Mouse (Mus musculus): ENCODE measurements around the gene Tssk3. TPM values are rescaled to one million over a fixed set of nuclear protein-coding genes. Genes with fewer than 3 reads are reported as not detected.

Tssk3 gene
- polyA plus RNA-seq, 1 experiment from 2014 or later = not detected

DNA sequence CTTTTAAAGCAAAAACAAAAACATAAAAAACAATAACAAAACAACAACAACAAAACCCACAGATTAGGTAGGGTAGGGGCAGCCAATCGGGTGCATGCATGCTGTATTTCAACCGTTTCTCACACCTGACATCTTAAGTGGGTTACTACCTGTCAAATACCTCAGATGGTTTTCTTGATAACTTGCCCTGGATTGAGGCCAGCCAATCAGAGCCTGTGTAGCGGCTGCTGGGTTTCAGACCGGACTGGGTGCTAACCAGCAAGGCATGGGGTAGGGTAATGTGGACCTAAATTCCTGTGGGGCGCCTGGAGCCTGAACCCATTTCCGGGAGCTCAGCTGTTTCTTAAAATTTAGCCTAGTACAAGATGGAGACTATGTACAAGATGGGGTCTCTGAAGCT, 49.7 kb downstream of the Tssk3 start:
- H3K4me3 ChIP-seq (replicated peaks; ENCODE audit: low read length) = peak overlapping the region; percentile 41; the same call in 1 of the 2 replicates
- no peaks in the 10 kb centered on the region for H3K4me1 ChIP-seq (ENCODE audit: control insufficient read depth, insufficient read depth, low read length)
- no peaks in the 10 kb centered on the region for H3K9me3 ChIP-seq (replicated peaks; ENCODE audit: control insufficient read depth, low read length)
- H3K9ac ChIP-seq (ENCODE audit: low read length) = no peak overlapping the region
- H3K36me3 ChIP-seq (ENCODE audit: control insufficient read depth, insufficient read depth, low read length) = no peaks in the 10 kb centered on the region
- H3K27me3 ChIP-seq (ENCODE audit: control insufficient read depth, insufficient read depth, low read length) = 0 out of 2 replicates have a peak, but pooled peaks cover 7% of the 10 kb centered on the region
- H3K4me2 ChIP-seq (ENCODE audit: low read depth, low read length) = peak overlapping the region; percentile 55
- WGBS = 29% methylated on average over 6 of the region's 6 CpGs
- ATAC-seq (ENCODE audit: insufficient read depth, low FRiP score) = no peak
- H3K27ac ChIP-seq (ENCODE audit: low read length) = no peak overlapping the region

DNA sequence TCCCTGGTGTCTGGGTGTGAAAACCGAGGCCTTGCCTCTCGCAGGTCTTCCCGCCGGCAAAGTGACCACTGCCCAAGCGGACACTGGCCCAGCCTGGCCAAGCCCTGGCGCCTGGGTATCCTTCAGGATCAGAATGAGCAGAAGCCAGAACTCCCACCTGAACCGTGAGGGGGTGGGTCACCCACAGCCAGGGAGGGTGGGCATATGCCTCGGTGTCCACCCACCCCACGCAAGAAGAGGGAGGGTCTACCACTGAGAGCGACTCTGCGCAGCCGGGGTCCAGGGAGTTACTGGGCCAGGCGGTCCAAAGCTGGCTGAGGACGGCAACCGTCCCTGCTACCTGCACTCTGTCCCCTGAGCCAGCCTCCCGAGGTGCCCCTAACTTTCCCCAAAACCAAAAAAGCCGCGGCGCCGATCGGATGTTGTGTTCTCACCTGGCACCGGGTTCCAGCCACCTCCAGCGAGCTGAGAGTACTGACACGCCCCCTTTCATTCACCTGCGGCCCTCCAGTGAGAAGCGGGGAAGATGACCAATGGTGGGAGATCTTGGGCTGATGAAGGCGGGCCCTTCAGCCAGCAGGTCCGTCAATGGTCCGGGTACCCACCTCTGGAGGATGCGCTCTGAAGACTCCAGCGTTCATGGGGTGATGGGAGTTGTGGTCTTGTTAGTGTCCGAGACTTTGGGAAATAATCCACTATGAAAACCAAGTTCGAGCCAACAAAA, 50.3 kb downstream of the Tssk3 start, which contains the start of gene Zbtb8b:
Gene Zbtb8b, minus strand, starts transcription at position 514 of the 724 bp plus-strand sequence.
- Histone ChIP-seq H3K27me3 (ENCODE audit: control insufficient read depth, insufficient read depth, low read length) (0 out of 2 replicates have a peak, but pooled peaks cover 7% of the 10 kb centered on the region), H3K4me3 (replicated peaks; ENCODE audit: low read length) (peak within 1 kb of the TSS; percentile 41), H3K36me3 (ENCODE audit: control insufficient read depth, insufficient read depth, low read length) (no peaks in the 10 kb centered on the region), H3K9ac (ENCODE audit: low read length) (peak within 1 kb of the TSS; percentile 51), H3K9me3 (replicated peaks; ENCODE audit: control insufficient read depth, low read length) (no peaks in the 10 kb centered on the region), H3K27ac (ENCODE audit: low read length) (no peak within 1 kb of the TSS), H3K4me2 (ENCODE audit: low read depth, low read length) (peak within 1 kb of the TSS; percentile 55), H3K4me1 (ENCODE audit: control insufficient read depth, insufficient read depth, low read length) (no peaks in the 10 kb centered on the region)
- peak; percentile 93 for ATAC-seq (ENCODE audit: insufficient read depth, low FRiP score)
- 1% methylated on average over 33 of the region's 33 CpGs for WGBS

Other genes with a start within 250 kb of the Tssk3 start
- 8.2 and 8.5 TPM in 2 replicates for gene C77080, start 229.6 kb downstream of the Tssk3 start, polyA plus RNA-seq (2015; fragmentation: Nextera tagmentation; extraction: Ambion mirVana)
- gene Sync, start 203.4 kb downstream of the Tssk3 start, polyA plus RNA-seq (2015; fragmentation: Nextera tagmentation; extraction: Ambion mirVana) = 3.0 and 3.9 TPM in 2 replicates
- 287 and 291 TPM in 2 replicates for gene Rbbp4, start 155.7 kb downstream of the Tssk3 start, polyA plus RNA-seq (2015; fragmentation: Nextera tagmentation; extraction: Ambion mirVana)
- gene Zbtb8os, start 155.3 kb downstream of the Tssk3 start, polyA plus RNA-seq (2015; fragmentation: Nextera tagmentation; extraction: Ambion mirVana) = 44.4 and 46.6 TPM in 2 replicates
- gene Zbtb8a, start 112.9 kb downstream of the Tssk3 start, polyA plus RNA-seq (2015; fragmentation: Nextera tagmentation; extraction: Ambion mirVana) = 17.4 and 19.2 TPM in 2 replicates
- 1.4 and 1.6 TPM in 2 replicates for gene Zbtb8b, start 50.2 kb downstream of the Tssk3 start, polyA plus RNA-seq (2015; fragmentation: Nextera tagmentation; extraction: Ambion mirVana)
- gene Bsdc1, start 29.4 kb downstream of the Tssk3 start, polyA plus RNA-seq (2015; fragmentation: Nextera tagmentation; extraction: Ambion mirVana) = 28.0 and 30.5 TPM in 2 replicates
- not detected in 2 replicates for gene Fam229a, start 168 bp upstream of the Tssk3 start, polyA plus RNA-seq (2015; fragmentation: Nextera tagmentation; extraction: Ambion mirVana)
- gene Marcksl1, start 22.6 kb upstream of the Tssk3 start, polyA plus RNA-seq (2015; fragmentation: Nextera tagmentation; extraction: Ambion mirVana) = 259 and 296 TPM in 2 replicates
- 195 and 205 TPM in 2 replicates for gene Hdac1, start 51.7 kb upstream of the Tssk3 start, polyA plus RNA-seq (2015; fragmentation: Nextera tagmentation; extraction: Ambion mirVana)
- gene Lck, start 82.6 kb upstream of the Tssk3 start, polyA plus RNA-seq (2015; fragmentation: Nextera tagmentation; extraction: Ambion mirVana) = 3.0 and 7.3 TPM in 2 replicates
- gene Fam167b, start 87.5 kb upstream of the Tssk3 start, polyA plus RNA-seq (2015; fragmentation: Nextera tagmentation; extraction: Ambion mirVana) = 4.1 TPM in 2 replicates
- 239 and 253 TPM in 2 replicates for gene Eif3i, start 109.6 kb upstream of the Tssk3 start, polyA plus RNA-seq (2015; fragmentation: Nextera tagmentation; extraction: Ambion mirVana)
- 181 and 190 TPM in 2 replicates for gene Tmem234, start 109.6 kb upstream of the Tssk3 start, polyA plus RNA-seq (2015; fragmentation: Nextera tagmentation; extraction: Ambion mirVana)
- 1.3 and 3.0 TPM in 2 replicates for gene Dcdc2b, start 123.2 kb upstream of the Tssk3 start, polyA plus RNA-seq (2015; fragmentation: Nextera tagmentation; extraction: Ambion mirVana)
- 27.4 and 34.7 TPM in 2 replicates for gene Iqcc, start 128.1 kb upstream of the Tssk3 start, polyA plus RNA-seq (2015; fragmentation: Nextera tagmentation; extraction: Ambion mirVana)
- gene Ccdc28b, start 132.9 kb upstream of the Tssk3 start, polyA plus RNA-seq (2015; fragmentation: Nextera tagmentation; extraction: Ambion mirVana) = 49.6 and 58.4 TPM in 2 replicates
- 65.3 and 69.8 TPM in 2 replicates for gene Txlna, start 150.0 kb upstream of the Tssk3 start, polyA plus RNA-seq (2015; fragmentation: Nextera tagmentation; extraction: Ambion mirVana)
- gene Kpna6, start 181.7 kb upstream of the Tssk3 start, polyA plus RNA-seq (2015; fragmentation: Nextera tagmentation; extraction: Ambion mirVana) = 15.2 and 16.2 TPM in 2 replicates
- 11.7 and 13.9 TPM in 2 replicates for gene Tmem39b, start 205.8 kb upstream of the Tssk3 start, polyA plus RNA-seq (2015; fragmentation: Nextera tagmentation; extraction: Ambion mirVana)

All from stomach, embryonic 16.5 days (tissue).